Mouse (Mus musculus) mouse embryonic stem cell (cell line): ENCODE data around the gene Npl.
"Not testable (repeated sequence)": the region's sequence is repeated elsewhere in the genome, so short reads cannot be mapped to it uniquely, and the experiment has no call there.

ENCODE experiments used
- in situ Hi-C, 2 experiments: fragments of 300-500 bp; cut with MboI; formaldehyde crosslinking; loops; 1 replicate in 1 of 2; 3 replicates in 1 of 2; pipeline ENCODE4 v1.14.3; 2019 to 2020; ENCODE audit warnings: low sequenced_read_pairs in 2 of 2, low pct_unique_long_range_greater_than_20kb in 1 of 2, mixed read lengths in 1 of 2; ENCODE audit not compliant: unreplicated experiment in 1 of 2

The Npl gene

DNA sequence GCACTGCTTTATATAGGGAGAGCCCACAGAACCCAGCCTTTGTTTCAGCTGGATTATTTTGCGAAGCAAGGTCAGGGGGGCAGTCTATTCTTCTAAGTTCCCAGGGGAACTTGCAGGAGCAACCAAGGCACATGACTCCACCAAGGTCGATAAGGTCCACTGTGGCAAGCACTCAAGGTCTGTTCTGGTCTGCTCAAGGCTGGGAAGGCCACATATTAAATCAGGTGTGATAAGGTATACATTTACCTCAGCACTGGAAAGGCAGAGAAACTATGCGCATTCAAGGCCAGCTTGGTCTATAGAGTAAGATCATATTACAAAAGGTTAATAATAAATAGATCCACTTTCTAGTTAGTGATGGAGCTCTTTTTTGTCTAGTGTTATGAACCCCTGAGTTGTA lies 53.8 kb downstream of the Npl start:
- in situ Hi-C loops = no loop called here

DNA sequence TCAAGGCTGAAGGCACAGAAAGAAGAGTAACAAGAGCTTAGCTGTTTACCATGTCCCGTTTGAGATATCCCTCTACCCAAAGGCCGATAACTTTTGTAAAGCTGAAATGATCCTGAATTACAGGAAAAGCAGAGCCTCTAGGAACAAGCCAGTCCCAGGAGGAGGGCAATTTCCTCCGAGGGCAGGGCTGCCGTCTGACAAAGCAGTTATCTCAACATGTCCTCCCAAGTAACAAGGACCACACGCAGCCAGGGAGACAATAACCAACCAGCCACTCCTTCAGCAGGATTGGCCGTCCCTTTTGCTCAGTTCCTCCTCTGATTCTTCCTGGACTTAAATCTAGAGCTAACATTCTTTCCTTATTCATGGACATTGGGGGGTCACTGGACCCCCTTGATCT lies 55.9 kb downstream of the Npl start:
- in situ Hi-C loops = no loop called here

DNA sequence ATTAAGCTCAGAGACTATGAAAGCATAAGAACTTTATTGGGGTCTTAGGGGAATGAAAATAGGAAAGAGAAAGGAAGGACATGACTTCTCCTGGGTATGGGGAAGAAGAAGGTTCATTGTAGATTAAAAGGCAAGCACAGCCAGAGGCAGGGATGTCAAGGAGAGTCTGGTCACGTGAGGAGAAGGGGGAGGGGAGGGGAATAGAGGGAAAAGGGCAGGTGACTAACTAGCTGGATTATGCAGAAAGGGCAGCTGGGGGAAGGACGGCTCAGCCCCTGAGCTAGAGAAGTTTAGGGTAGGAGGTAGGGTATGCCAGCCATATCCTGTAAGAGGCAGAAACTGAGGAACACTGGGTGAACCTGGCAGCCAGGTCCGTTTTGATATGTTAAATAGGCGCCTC lies 56.5 kb downstream of the Npl start:
- in situ Hi-C loops = no loop called here

DNA sequence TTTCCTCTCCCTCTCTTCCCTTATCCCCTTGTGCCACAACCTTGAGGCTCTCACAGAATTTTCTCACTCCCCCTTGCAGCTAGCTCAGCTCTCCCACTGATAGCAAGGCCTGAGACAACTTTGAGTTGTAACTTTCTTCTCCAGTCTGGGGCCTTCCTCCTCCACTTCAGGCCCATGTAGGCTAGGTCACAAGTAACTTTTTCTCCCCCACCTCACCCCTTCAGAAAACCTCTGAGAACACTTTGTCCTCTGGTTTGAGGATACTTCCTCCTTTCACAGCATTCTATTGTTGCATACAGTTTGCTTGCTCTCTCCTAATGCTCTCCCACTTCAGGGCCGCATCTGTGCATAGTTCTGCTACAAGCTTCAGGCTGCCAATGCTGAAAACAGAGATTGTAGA lies 58.0 kb downstream of the Npl start:
- in situ Hi-C loops = no loop called here

DNA sequence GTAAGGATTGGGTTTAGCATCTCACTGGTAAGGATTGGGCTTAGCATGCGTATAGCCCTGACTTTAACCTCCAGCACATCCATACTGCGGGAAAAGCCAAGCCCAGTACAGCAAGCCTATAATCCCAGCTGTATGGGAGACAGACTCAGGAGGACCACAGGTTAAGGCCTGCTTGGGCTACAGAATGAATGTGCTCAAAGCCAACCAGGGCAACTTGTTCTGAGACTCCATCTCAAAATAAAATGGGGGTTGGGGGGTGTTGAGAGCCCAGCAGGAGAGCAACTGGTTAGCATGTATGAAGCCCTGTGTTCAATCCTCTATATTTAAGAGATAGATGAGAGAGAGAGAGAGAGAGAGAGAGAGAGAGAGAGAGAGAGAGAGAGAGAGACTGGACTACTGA lies 58.5 kb downstream of the Npl start:
- in situ Hi-C loops = no loop called here

DNA sequence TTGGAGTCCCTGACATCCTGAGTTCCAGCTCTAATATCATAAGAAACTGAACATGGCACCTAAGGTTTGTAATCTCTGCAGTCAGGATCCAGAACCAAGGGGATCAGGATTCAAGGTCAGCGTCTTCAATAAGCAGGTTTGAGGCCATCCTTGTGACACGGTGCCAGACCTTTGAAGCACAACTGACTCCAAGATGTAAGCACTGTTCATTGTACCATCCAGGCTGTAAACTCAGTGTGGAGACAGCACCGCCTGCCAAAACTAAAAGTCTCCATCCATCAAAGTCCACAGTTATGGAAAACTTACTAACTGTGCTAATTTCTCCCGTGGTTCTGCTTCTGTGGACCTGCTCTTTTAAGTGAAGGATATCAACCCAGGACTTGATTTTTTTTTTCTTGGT lies 59.9 kb downstream of the Npl start:
- in situ Hi-C loops = no loop called here

DNA sequence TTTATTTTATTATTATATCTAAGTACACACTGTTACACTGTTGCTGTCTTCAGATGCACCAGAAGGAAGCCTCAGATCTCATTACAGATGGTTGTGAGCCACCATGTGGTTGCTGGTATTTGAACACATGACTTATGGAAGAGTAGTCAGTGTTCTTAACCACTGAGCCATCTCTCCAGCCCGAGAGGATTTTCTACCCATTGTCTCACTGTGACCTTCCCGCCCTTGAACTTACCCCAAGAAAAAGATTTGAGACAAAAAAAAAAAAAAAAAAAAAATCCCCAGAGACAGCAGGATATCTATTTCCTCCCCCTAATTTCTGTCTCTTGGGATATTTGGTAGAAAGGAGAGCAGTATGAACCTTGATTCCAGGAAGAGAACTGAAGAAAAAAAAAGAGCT lies 60.3 kb downstream of the Npl start:
- in situ Hi-C loops = no loop called here

DNA sequence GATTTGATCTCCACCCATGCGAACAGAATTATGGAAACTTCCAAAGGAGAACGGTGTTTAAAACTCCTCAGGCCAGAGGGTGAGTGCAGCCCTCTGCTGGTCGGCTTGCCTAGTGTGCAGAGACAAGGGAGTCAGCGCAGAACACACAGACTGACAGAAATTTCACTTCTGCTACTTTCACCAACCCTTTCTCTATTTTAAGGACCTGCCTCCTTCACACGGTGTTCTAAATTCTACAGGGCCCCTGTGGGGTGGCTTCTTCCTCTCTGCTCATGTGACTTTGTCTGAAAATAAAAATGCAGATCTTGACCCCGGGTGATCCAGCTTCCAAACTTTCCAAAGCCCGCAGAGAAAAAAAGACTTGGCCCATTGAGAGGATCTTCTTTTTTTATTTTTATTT lies 60.7 kb downstream of the Npl start:
- in situ Hi-C loops = no loop called here

DNA sequence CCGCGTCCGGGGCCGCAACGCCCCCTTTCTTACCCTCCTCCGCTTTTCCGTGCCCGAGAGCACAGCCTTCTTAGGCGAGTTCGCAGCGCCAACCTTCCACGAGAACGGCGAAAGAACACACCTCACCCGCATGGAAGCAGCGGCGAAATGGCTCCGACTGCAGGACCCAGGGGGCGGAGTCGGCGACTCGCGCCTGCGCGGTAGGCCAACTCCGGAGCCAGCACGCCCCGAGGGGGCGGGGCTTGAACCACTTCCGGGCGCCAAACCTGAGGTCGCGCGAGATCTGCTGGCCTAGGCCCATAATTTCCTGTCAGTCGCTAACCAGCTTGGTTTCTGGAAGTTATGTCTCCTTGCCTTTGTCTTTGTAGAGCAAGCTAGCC lies 62.4 kb downstream of the Npl start, which contains the start of gene Dhx9:
Gene Dhx9, minus strand, starts transcription at position 161 of the 380 bp plus-strand sequence.
- in situ Hi-C loops = no loop called here

DNA sequence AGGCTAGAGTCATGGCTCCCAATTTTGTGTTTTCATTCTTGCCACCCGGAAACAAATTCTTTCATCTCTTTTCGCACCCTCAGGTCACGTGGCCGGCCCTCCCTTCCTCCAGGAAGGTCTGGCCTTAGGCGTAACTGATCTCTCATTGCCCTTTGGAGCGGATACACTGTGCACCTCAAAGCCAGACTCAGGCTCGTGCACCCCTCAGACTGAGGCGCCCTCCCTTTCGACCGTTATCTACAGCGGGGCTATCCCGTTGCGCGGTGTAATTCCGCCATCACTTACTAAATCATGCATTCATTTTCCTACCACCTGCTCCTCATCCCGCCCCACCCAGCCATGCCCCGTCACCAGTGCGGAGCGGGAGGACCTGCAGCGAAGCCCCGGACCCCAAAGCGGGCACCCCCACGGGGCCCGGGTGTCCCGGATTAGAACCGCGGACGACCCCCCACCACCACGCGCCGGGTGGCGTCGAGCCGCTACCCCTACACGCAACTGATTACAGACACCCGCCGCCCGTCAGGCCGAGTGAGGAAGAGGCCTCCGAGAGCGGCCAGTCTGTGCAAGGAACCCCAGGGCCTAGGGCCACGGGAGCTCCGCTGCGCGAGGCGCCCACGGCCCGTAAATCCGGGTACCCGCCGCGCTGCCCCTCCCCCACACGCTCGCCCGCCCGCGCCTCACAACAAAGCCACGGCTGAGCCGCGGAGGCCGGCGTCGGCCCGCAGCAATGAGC lies 62.9 kb downstream of the Npl start:
- in situ Hi-C loops = no loop called here

DNA sequence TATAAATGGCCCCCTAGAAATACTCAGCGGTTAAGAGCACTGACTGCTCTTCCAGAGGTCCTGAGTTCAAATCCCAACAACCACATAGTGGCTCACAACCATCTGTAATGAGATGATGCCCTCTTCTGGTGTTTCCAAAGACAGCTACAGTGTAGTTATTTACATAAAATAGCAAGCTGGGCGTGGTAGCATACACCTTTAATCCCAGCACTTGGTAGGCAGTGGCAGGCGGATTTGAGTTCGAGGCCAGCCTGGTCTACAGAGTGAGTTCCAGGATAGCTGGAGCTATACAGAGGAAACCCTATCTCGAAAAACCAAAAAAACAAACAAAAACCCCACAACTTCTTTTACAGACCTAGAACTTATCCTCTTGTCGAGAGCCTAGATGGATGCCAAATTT lies 63.7 kb downstream of the Npl start:
- in situ Hi-C loops = not testable (repeated sequence)

DNA sequence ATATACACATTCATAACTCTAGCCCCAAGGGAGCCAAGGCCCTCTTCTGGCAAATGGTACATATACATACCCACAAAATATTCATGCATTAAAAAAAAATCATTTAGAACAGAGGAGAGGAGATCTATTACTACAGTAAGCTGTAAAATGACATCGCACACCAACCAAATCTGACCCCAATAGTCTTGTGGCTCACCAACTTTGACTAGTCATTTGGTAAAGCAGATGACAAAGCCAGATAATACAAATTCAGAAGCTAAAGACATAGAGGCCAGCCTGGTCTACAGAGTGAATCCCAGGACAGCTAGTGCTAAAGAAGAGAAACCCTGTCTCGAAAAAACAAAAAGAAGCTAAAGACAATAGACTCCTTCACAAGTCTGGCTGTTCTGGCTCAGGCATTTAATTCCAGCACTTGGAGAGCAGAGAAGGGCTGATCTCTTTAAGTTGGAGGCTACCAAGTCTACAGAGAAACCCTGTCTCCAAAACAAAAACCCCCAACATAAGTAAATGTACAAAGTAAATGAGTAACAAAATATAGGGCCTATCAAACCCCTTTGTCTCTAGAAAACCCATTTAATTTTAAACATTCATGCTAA lies 64.5 kb downstream of the Npl start:
- in situ Hi-C loops = no loop called here

DNA sequence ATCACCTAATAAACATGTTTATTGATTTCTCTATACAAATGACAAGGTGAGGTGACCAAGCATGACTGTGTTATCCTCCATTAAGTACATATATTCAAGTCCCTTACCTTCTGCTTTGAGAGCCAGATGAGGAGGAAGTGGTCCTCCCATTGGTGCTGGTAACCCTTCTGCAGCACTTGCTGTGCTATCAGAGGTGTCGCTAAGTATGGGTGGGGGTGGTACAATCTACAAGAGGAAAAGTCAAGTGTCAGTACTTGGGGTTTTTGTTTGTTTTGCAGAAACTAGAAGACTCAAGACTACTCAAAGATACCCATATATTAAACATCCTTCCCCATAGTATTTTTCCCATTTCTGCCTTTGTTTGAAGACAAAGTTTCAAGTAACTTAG lies 68.8 kb downstream of the Npl start:
- in situ Hi-C loops = no loop called here

DNA sequence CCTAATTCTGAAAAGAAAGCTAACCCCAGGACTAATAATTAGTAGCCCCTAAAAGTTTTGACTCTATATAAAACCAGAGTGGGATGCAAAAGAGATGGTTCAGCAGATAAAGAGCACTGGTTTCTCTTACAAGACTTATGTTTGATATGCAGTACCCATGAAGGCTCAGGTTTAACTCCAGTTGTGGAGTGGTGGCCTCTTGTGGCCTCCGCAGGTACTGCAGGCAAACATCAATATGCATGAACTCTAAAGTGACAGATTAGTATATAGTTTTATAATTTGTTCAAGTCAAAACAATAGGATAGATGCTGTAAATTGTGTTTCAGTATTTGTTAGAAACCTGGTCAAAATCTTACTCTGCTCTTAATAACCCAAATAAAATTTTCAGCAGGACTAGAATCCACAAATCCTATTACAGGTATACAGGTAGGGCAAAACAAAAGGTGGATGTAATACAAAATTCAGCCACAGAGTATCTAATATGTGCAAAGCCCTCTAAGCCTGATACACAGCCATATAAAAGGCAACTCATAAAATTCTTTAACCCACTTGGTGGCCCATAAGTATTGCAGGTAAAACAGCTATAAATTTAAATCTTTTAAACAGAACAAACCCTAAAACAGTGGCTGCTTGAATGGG lies 69.3 kb downstream of the Npl start:
- in situ Hi-C loops = no loop called here

DNA sequence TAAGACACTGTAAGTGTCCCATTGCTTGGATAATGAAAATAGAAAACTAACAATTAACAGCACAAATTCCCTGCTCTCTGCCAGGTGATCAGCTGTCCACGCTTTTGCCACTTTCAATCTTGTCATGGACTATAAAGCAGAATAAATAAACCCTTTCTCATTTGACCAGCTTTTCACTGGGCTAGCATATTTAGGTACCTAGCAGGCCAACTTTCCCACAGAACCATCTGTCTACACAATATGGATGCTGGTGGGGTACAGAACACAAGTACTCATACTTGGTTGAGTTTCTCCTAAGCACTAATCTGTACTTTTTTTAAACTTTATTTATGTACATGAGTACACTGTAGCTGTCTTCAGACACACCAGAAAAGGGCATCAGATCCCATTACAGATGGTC lies 70.5 kb downstream of the Npl start:
- in situ Hi-C loops = no loop called here

DNA sequence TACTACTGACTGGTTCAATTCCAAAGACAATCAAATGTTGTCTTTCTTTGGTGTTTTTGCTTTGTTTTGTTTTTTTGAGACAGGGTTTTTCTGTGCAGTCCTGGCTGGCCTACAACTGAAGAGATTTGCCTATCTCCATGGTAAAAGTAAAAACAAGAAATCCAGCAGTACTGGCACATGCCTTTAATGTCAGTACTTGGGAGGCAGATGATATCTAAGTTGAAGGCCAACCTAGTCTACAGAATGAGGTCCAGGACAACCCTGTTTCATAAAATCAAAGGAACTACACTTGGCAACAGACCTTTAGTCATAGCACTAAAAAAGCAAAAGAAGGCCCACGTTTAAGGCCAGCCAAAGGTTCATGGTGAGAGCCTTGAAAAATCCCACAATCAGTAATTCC lies 88.0 kb downstream of the Npl start:
- in situ Hi-C loops = loop anchor here in 1 of 2 experiments (10.0 kb wide), 1 partner anchor 607 kb away; no protein-coding TSS in a partner anchor

DNA sequence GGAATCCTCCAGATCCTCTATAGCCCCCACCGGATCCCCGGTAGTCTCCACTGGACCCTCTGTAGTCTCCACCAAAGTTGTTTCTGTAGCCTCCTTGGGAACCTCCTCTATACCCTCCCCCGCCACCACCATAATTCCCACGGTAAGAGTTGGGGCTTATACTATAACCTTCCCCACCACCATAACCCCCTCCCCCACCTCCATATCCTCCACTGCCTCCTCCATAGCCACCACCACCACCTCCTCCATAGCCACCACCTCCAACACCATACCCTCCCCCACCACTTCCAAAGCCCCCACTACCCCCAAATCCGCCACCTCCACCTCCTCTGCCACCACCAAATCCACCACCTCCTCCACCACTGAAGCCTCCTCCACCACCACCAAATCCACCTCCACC lies 93.7 kb downstream of the Npl start:
- in situ Hi-C loops = loop anchor here in 1 of 2 experiments (10.0 kb wide), 1 partner anchor 601 kb away; no protein-coding TSS in a partner anchor

DNA sequence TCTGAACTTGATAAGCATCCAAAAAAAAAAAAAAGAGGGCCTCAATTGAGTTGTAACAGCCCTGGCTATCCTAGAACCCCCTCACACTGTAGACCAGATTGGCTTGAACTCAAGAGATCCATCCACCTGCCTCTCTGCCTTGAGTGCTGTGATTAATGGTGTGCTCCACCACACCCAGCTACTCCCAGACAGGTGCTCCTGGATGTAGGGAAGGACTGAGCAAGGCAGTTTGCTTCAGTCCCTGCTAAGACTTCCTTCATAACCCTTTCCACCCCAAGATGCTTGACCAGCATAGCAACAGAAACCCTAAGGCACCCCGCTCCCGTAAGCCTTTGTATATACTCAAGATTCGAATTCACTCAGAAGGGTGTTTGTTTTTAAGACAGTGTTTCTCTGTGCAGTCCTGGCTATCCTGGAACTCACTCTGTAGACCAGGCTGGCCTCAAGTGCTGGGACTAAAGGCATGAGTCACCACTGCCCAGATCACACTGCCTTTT lies 96.7 kb downstream of the Npl start:
- in situ Hi-C loops = loop anchor here in 1 of 2 experiments (10.0 kb wide), 1 partner anchor 598 kb away; no protein-coding TSS in a partner anchor
